Mouse (Mus musculus) testis, adult 2 months (tissue): ENCODE measurements around the gene Dsn1. TPM values are rescaled to one million over a fixed set of nuclear protein-coding genes. Genes with fewer than 3 reads are reported as not detected.
A peak's percentile ranks its signal among the peaks of the same experiment; 100 is the strongest.

Source experiments
- H3K27ac ChIP-seq: fragments of 200-500 bp; 2 replicates; pipeline ENCODE4 v1.5.1; 2012; ENCODE audit warnings: low read depth, low read length; ENCODE audit not compliant: control insufficient read depth, insufficient read depth
- H3K27me3 ChIP-seq: fragments of 200-500 bp; 2 replicates; pipeline ENCODE4 v1.6.1; 2012; ENCODE audit warnings: mild to moderate bottlenecking, low read length, moderate library complexity; ENCODE audit not compliant: control insufficient read depth, insufficient read depth
- H3K36me3 ChIP-seq: fragments of 200-500 bp; 2 replicates; pipeline ENCODE4 v1.6.1; 2012; ENCODE audit warnings: mild to moderate bottlenecking, low read length; ENCODE audit not compliant: control insufficient read depth, insufficient read depth
- H3K4me1 ChIP-seq: fragments of 200-500 bp; 2 replicates; pipeline ENCODE4 v1.6.1; 2012; ENCODE audit warnings: low read length; ENCODE audit not compliant: control insufficient read depth, insufficient read depth
- H3K4me3 ChIP-seq: fragments of 200-500 bp; 2 replicates; pipeline ENCODE4 v1.5.1; 2012; ENCODE audit warnings: low read depth, mild to moderate bottlenecking, low read length, moderate library complexity, mixed read lengths; ENCODE audit not compliant: control insufficient read depth
- CTCF ChIP-seq: fragments of 200-500 bp; IDR thresholded peaks from 2 replicates; pipeline ENCODE4 v1.5.1; 2012; ENCODE audit warnings: low read depth, mild to moderate bottlenecking, inconsistent platforms, low read length, moderate library complexity; ENCODE audit not compliant: control insufficient read depth, insufficient read depth, insufficient replicate concordance
- POLR2A ChIP-seq: fragments of 200-500 bp; IDR thresholded peaks from 2 replicates; pipeline ENCODE4 v1.6.1; 2012; ENCODE audit warnings: low read depth, mild to moderate bottlenecking, inconsistent platforms, low read length, moderate library complexity; ENCODE audit not compliant: control insufficient read depth
- polyA plus RNA-seq: library from polyadenylated mRNA; depleted of rRNA; stranded (reverse); fragments of >200 nt; gene quantifications from 2 replicates; pipeline ENCODE4 v1.2.3, GENCODE M21; 2012

The Dsn1 gene
- polyA plus RNA-seq, 1 experiment = 25.9 TPM

- Histone ChIP-seq H3K36me3 (no peaks in the 10 kb centered on the region), H3K4me1 (peaks cover 7% of the 10 kb centered on the region), H3K27me3 (no peaks in the 10 kb centered on the region), H3K4me3 (no peak overlapping the region), H3K27ac (no peak overlapping the region)
- no peak for TF ChIP-seq POLR2A
- no peak for TF ChIP-seq CTCF
These were observed 19.6 kb downstream of the Dsn1 start for GRCm38 (mm10) chr2:156987316-156987715.

DNA sequence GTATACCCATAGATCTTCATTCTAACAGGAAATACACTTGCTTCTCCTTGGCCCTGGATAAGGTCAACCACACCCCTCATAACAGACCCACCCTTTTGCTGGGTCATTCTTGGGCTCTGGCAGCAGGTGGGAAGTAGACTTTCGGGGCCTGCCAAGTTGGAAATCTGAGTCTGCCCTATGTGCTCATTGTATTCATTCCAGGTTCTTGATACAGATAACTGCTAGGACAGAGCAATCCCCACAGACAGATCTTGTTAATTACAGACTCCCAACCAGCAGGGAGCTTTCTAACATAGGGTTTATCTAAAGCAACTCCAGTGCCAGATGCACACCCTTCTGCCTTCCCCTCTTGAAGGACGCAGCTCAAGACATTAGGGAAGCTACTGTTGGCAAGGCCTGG is 24.1 kb downstream of the Dsn1 start:
- Histone ChIP-seq H3K36me3 (no peaks in the 10 kb centered on the region), H3K4me1 (no peaks in the 10 kb centered on the region), H3K4me3 (no peak overlapping the region), H3K27ac (peak overlapping the region; percentile 36; the same call in 1 of the 2 replicates), H3K27me3 (no peaks in the 10 kb centered on the region)
- no peak for TF ChIP-seq CTCF
- TF ChIP-seq POLR2A = no peak

- H3K27me3 ChIP-seq = no peaks in the 10 kb centered on the region
- TF ChIP-seq CTCF (no peak), POLR2A (no peak)
These were observed 25.7 kb downstream of the Dsn1 start for GRCm38 (mm10) chr2:156981291-156981690.

GRCm38 (mm10) chr2:156980059-156980458 is 26.9 kb downstream of the Dsn1 start:
- no peak for TF ChIP-seq CTCF
- TF ChIP-seq POLR2A = no peak

More at GRCm38 (mm10) chr2:156981291-156981690, 25.7 kb downstream of the Dsn1 start:
- Histone ChIP-seq H3K27ac (no peak overlapping the region), H3K4me1 (no peaks in the 10 kb centered on the region), H3K36me3 (no peaks in the 10 kb centered on the region), H3K4me3 (no peak overlapping the region)

GRCm38 (mm10) chr2:156976711-156977110 is 30.2 kb downstream of the Dsn1 start:
- Histone ChIP-seq H3K4me1 (no peaks in the 10 kb centered on the region), H3K27me3 (no peaks in the 10 kb centered on the region), H3K27ac (no peak overlapping the region), H3K4me3 (no peak overlapping the region), H3K36me3 (no peaks in the 10 kb centered on the region)
- TF ChIP-seq POLR2A (no peak), CTCF (no peak)

More at GRCm38 (mm10) chr2:156980059-156980458, 26.9 kb downstream of the Dsn1 start:
- H3K4me3 ChIP-seq = no peak overlapping the region
- H3K4me1 ChIP-seq = no peaks in the 10 kb centered on the region
- no peak overlapping the region for H3K27ac ChIP-seq
- H3K36me3 ChIP-seq = no peaks in the 10 kb centered on the region
- no peaks in the 10 kb centered on the region for H3K27me3 ChIP-seq

GRCm38 (mm10) chr2:156974967-156975366 is 32.0 kb downstream of the Dsn1 start:
- Histone ChIP-seq H3K27ac (no peak overlapping the region), H3K4me1 (no peaks in the 10 kb centered on the region), H3K27me3 (no peaks in the 10 kb centered on the region), H3K36me3 (no peaks in the 10 kb centered on the region), H3K4me3 (no peak overlapping the region)
- no peak for TF ChIP-seq CTCF
- no peak for TF ChIP-seq POLR2A

- Histone ChIP-seq H3K27ac (no peak overlapping the region), H3K36me3 (no peaks in the 10 kb centered on the region)
These were observed 33.4 kb downstream of the Dsn1 start for GRCm38 (mm10) chr2:156973316-156974100.

More at GRCm38 (mm10) chr2:156973316-156974100, 33.4 kb downstream of the Dsn1 start:
- TF ChIP-seq POLR2A (no peak), CTCF (no peak)
- Histone ChIP-seq H3K4me1 (no peaks in the 10 kb centered on the region), H3K27me3 (no peaks in the 10 kb centered on the region), H3K4me3 (no peak overlapping the region)
